Mouse (Mus musculus) spleen, adult 2 months (tissue): ENCODE measurements around the gene Gm49776.

Source experiments
- CTCF ChIP-seq: fragments of 200-500 bp; IDR thresholded peaks from 2 replicates; pipeline ENCODE4 v1.5.1; 2011; ENCODE audit warnings: mild to moderate bottlenecking, inconsistent platforms; ENCODE audit not compliant: insufficient read depth, insufficient read length, insufficient replicate concordance; ENCODE audit errors: extremely low read depth
- POLR2A ChIP-seq: fragments of 200-500 bp; IDR thresholded peaks from 2 replicates; pipeline ENCODE4 v1.6.1; 2011; ENCODE audit warnings: low read depth, low read length, inconsistent platforms

DNA sequence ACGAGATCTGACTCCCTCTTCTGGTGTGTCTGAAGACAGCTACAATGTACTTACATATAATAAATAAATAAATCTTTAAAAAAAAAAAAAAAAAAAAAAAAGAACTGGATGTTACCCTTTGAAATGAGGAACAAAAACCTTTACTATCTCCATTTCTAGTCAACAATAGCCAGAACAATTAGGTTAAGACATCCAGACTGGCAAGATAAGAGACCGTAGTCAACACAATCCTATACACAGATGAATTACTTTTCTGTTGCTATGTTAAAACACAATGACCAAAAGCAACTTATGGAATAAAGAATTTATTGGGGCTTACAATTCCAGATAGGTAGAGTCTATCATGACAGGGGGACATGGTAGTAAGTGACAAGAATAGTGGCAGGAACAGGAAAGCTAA lies 6.9 kb upstream of the Gm49776 start:
- TF ChIP-seq CTCF (no peak), POLR2A (no peak)
